Mouse (Mus musculus): ENCODE results near the gene Dtx2. TPM values are rescaled to one million over a fixed set of nuclear protein-coding genes. Genes with fewer than 3 reads are reported as not detected.
"Not testable (repeated sequence)": the region's sequence is repeated elsewhere in the genome, so short reads cannot be mapped to it uniquely, and the experiment has no call there.

Gene Dtx2
- polyA plus RNA-seq, 1 experiment from 2014 or later: 6.9 TPM

DNA sequence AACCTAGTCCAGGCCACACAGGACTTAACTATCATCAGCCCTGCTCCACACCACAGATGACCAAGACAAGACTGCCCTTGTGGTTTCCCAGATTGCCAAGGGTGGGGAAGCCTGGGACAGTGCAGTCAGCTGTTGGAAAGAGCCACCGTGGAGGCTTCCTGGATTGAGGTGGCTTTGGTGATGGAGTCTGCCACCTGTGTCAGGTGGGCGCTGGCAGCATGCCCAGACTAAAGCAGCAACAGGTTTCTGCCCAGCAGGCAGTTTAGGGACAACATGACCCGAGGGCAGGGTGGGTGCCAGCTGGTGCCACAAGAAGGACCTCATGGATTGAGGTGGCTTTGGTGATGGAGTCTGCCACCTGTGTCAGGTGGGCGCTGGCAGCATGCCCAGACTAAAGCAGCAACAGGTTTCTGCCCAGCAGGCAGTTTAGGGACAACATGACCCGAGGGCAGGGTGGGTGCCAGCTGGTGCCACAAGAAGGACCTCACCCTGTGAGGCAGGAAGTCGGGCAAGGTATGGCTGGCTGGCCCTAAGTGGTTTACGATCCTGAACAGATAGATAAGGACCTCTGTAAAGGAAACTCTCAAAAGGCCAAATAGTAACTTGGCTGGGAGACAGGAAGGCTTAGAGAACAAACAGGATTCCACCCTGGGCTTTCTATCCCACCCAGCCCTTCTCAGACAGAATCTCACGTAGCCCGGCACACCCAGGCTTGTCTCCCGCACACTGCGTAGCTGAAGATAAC is 72.0 kb downstream of the Dtx2 start:
- ATAC-seq (ENCODE audit: insufficient read depth): not testable (repeated sequence)

DNA sequence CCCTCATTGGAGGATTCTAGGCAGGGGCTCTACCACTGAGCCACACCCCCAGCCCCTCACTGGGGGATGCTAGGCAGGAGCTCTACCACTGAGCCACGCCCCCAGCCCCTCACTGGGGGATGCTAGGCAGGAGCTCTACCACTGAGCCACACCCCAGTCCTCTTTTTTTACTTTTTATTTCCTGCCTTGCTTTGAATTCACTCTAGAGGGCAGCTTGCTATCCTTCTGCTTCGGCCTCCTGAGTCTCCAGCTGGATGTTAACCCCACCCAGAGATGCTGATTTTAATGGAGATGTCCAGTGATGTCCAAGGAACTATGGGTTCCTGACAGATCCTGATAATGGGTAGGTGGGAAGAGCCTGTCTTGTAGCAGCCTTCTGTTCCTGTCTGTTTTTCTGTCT is 74.8 kb downstream of the Dtx2 start:
- no peak overlapping the region for H3K4me3 ChIP-seq (replicated peaks)
- H3K4me2 ChIP-seq: no peak overlapping the region
- H3K9me3 ChIP-seq (replicated peaks): no peaks in the 10 kb centered on the region
- no peak overlapping the region for H3K9ac ChIP-seq
- H3K36me3 ChIP-seq (replicated peaks): no peaks in the 10 kb centered on the region
- 37% methylated on average over 2 of the region's 2 CpGs for WGBS (ENCODE audit: insufficient replicate concordance)
- no peaks in the 10 kb centered on the region for H3K4me1 ChIP-seq (replicated peaks)
- peaks cover 4% of the 10 kb centered on the region; the same call in 1 of the 2 replicates for H3K27me3 ChIP-seq
- no peak overlapping the region for H3K27ac ChIP-seq (replicated peaks)
- no peak for ATAC-seq (ENCODE audit: insufficient read depth)

More for the DNA sequence above, 72.0 kb downstream of the Dtx2 start:
- not testable (repeated sequence) for H3K27ac ChIP-seq (replicated peaks); H3K4me1 ChIP-seq (replicated peaks); H3K27me3 ChIP-seq; H3K9me3 ChIP-seq (replicated peaks); H3K9ac ChIP-seq; H3K4me3 ChIP-seq (replicated peaks); H3K36me3 ChIP-seq (replicated peaks); H3K4me2 ChIP-seq
- WGBS (ENCODE audit: insufficient replicate concordance): 35% methylated on average over 11 of the region's 11 CpGs

DNA sequence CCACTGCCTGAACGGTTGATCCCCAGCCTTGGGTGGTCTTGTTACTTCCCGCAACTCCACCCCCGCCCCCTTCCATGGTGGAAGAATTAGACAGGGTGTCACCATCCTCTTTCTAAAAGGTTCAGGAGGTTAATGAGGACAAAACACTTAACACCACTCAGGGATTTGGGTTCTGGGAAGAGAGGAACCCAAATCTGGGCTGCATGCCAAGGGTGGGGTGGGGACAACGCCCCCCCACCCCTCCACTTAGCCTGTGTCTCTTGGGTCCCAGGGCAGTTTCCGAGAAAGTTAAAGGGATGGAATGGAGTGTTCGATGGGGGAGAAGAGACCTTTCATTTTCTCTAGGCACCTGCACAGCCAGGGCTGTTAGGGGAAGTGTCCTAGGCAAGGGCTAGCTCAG is 78.5 kb downstream of the Dtx2 start:
- 61% methylated on average over 6 of the region's 6 CpGs for WGBS (ENCODE audit: insufficient replicate concordance)
- Histone ChIP-seq H3K4me1 (replicated peaks) (no peaks in the 10 kb centered on the region), H3K4me2 (no peak overlapping the region), H3K27me3 (peaks cover 10% of the 10 kb centered on the region), H3K27ac (replicated peaks) (no peak overlapping the region), H3K9me3 (replicated peaks) (no peaks in the 10 kb centered on the region), H3K9ac (no peak overlapping the region), H3K4me3 (replicated peaks) (no peak overlapping the region), H3K36me3 (replicated peaks) (no peaks in the 10 kb centered on the region)
- no peak for ATAC-seq (ENCODE audit: insufficient read depth)

DNA sequence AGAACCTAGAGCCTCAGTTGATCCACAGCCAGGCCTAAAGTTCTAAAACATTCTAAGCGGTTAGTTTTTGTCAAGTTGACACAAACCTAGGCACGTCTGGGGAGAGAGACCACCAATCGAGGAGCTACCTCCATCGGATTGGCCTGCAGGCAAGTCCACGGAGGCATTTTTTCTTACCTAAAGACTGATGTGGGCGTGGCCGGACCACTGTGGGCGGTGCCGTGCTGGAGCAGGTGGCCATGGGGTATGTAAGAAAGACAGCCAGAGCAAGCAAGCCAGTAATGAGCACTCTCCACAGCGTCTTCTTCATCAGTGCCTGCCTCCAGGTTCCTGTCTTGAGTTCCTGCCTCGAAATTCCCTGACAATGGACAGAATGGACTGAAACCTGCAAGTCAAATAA is 78.9 kb downstream of the Dtx2 start:
- H3K4me1 ChIP-seq (replicated peaks): no peaks in the 10 kb centered on the region
- ATAC-seq (ENCODE audit: insufficient read depth): no peak
- H3K36me3 ChIP-seq (replicated peaks): no peaks in the 10 kb centered on the region
- H3K9me3 ChIP-seq (replicated peaks): no peaks in the 10 kb centered on the region
- WGBS (ENCODE audit: insufficient replicate concordance): 51% methylated on average over 11 of the region's 11 CpGs
- H3K4me3 ChIP-seq (replicated peaks): no peak overlapping the region
- H3K4me2 ChIP-seq: no peak overlapping the region
- peaks cover 10% of the 10 kb centered on the region for H3K27me3 ChIP-seq
- H3K9ac ChIP-seq: no peak overlapping the region
- H3K27ac ChIP-seq (replicated peaks): no peak overlapping the region

DNA sequence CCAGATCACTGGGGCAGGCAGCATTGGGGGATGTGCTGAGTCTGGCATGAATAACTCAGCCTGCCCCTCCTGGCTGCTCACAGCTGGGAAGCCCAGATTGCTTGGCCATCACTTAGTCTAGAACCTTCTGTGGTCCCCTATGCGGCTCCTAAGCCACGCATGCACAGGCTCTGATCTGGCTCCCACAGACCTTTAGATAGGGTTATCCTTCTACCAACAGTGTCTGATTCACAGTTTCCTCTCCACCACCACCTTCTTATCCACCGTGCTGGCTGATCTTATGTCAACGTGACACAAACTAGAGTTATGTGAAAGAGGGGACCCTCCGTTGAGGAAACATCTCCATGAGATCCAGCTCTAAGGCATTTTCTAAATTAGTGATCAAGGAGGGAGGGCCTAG is 80.5 kb downstream of the Dtx2 start:
- H3K4me2 ChIP-seq: no peak overlapping the region
- no peak overlapping the region for H3K9ac ChIP-seq
- 41% methylated on average over 5 of the region's 5 CpGs for whole genome bisulfite sequencing (ENCODE audit: insufficient replicate concordance)
- no peaks in the 10 kb centered on the region for H3K9me3 ChIP-seq (replicated peaks)
- no peaks in the 10 kb centered on the region for H3K36me3 ChIP-seq (replicated peaks)
- peaks cover 10% of the 10 kb centered on the region for H3K27me3 ChIP-seq
- ATAC-seq (ENCODE audit: insufficient read depth): no peak
- no peak overlapping the region for H3K4me3 ChIP-seq (replicated peaks)
- no peak overlapping the region for H3K27ac ChIP-seq (replicated peaks)
- H3K4me1 ChIP-seq (replicated peaks): no peaks in the 10 kb centered on the region

DNA sequence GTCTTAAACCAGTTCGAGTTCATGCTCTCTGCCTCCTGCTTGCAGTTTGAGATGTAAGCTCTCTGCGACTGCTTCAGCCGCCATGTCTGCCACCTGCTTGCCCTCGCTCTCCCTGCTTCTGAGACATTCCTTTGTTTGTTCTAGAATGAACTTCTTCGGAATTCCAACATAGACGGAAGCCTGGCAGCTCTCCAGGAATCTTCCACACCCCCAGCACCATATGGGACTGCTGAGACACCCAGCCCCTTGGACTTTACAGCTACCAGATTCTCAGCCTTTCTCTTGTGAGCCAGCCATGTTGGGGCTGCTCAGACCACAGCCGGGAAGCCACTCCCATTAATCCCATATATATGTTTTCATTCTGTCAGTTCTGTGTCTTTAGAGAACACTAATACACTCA is 81.7 kb downstream of the Dtx2 start:
- H3K4me2 ChIP-seq: no peak overlapping the region
- H3K9me3 ChIP-seq (replicated peaks): no peaks in the 10 kb centered on the region
- no peak for ATAC-seq (ENCODE audit: insufficient read depth)
- H3K27ac ChIP-seq (replicated peaks): no peak overlapping the region
- no peak overlapping the region for H3K4me3 ChIP-seq (replicated peaks)
- H3K9ac ChIP-seq: no peak overlapping the region
- peaks cover 10% of the 10 kb centered on the region for H3K27me3 ChIP-seq
- 55% methylated on average over 7 of the region's 7 CpGs for WGBS (ENCODE audit: insufficient replicate concordance)
- H3K4me1 ChIP-seq (replicated peaks): no peaks in the 10 kb centered on the region
- no peaks in the 10 kb centered on the region for H3K36me3 ChIP-seq (replicated peaks)

DNA sequence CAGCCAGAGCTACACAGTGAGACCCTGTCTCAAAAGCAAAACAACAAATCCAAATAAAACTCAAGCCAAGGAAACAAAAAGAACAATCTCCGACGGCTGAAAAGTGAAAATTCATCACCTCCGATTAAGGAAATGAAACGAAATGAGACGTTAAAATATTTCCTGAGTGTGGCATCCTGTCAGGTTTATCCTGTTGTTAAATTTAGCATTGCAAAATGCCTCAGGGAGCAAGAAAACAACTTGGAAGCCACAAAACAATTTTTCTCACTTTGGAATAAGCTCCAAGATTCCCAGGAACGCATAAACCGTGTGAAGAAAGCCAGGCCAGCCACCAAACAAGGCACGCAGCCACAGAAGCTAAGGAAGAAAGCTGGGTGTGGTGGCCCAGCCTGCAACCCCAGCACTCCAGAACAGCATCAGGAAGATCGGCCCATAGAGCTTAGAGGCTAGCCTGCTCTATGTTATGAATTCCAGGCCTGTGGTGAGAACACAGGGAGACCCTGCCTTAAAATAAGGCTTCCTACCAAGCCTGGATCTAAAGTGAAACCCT is 82.5 kb downstream of the Dtx2 start:
- H3K9me3 ChIP-seq (replicated peaks): no peaks in the 10 kb centered on the region
- no peak overlapping the region for H3K4me2 ChIP-seq
- H3K27me3 ChIP-seq: peaks cover 10% of the 10 kb centered on the region
- H3K9ac ChIP-seq: no peak overlapping the region
- no peak overlapping the region for H3K4me3 ChIP-seq (replicated peaks)
- no peaks in the 10 kb centered on the region for H3K4me1 ChIP-seq (replicated peaks)
- ATAC-seq (ENCODE audit: insufficient read depth): no peak
- no peak overlapping the region for H3K27ac ChIP-seq (replicated peaks)
- no peaks in the 10 kb centered on the region for H3K36me3 ChIP-seq (replicated peaks)
- 50% methylated on average over 9 of the region's 9 CpGs for WGBS (ENCODE audit: insufficient replicate concordance)

DNA sequence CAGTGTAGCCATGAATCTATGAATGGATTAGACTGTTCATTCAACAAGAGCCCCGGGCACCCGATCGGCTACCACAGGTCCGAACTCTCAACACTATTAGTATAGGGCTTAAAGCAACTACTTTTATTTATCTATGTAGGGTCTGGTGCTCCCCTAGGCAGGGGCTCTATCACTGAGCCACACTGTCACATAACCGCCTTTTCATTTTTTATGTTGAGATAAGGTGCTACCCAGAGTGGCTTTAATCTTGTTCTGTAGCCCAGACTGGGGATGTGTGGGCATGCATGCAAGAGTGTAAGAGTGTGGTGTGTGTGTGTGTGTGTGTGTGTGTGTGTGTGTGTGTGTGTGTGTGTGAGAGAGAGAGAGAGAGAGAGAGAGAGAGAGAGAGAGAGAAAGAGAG is 83.5 kb downstream of the Dtx2 start:
- Histone ChIP-seq H3K4me3 (replicated peaks) (no peak overlapping the region), H3K36me3 (replicated peaks) (no peaks in the 10 kb centered on the region), H3K4me1 (replicated peaks) (peaks cover under 1% of the 10 kb centered on the region), H3K9me3 (replicated peaks) (no peaks in the 10 kb centered on the region), H3K9ac (no peak overlapping the region), H3K27me3 (peaks cover 17% of the 10 kb centered on the region), H3K4me2 (no peak overlapping the region), H3K27ac (replicated peaks) (no peak overlapping the region)
- ATAC-seq (ENCODE audit: insufficient read depth): no peak
- 69% methylated on average over 5 of the region's 5 CpGs for WGBS (ENCODE audit: insufficient replicate concordance)

DNA sequence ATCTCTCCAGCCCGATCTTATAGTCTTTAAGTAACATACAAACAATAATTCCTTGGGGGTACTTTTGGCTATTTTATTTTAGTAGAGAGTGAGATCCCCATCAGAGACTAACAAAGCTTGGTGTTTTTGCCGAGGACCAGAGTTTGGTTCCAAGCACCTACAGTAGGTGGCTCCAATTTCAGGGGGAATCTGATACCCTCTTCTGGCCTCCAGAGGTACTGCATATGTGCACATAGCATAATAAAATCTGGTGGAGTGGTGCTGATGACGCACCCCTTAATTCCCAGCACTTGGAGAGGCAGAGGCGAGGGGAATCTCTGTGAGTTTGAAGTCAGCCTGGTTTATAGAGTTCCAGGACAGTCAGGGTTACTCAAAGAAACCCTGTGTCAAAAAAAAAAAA is 87.7 kb downstream of the Dtx2 start:
- WGBS (ENCODE audit: insufficient replicate concordance): 52% methylated on average over 4 of the region's 4 CpGs
- peaks cover 34% of the 10 kb centered on the region for H3K27me3 ChIP-seq
- peaks cover 22% of the 10 kb centered on the region for H3K4me1 ChIP-seq (replicated peaks)
- H3K9me3 ChIP-seq (replicated peaks): no peaks in the 10 kb centered on the region
- no peak overlapping the region for H3K9ac ChIP-seq
- H3K4me3 ChIP-seq (replicated peaks): no peak overlapping the region
- H3K4me2 ChIP-seq: no peak overlapping the region
- H3K36me3 ChIP-seq (replicated peaks): no peaks in the 10 kb centered on the region
- ATAC-seq (ENCODE audit: insufficient read depth): no peak
- H3K27ac ChIP-seq (replicated peaks): no peak overlapping the region

Other genes with a start within 250 kb of the Dtx2 start
- not detected in 2 replicates for gene Styxl1, start 216.4 kb upstream of the Dtx2 start, polyA plus RNA-seq (2015; fragmentation: Nextera tagmentation; extraction: Ambion mirVana)
- 302 and 306 TPM in 2 replicates for gene Mdh2, start 216.3 kb upstream of the Dtx2 start, polyA plus RNA-seq (2015; fragmentation: Nextera tagmentation; extraction: Ambion mirVana)
- gene Srrm3, start 187.9 kb upstream of the Dtx2 start, polyA plus RNA-seq (2015; fragmentation: Nextera tagmentation; extraction: Ambion mirVana): 0.02 TPM in 1 of 2 replicates, not detected in the other
- gene Hspb1, start 106.9 kb upstream of the Dtx2 start, polyA plus RNA-seq (2015; fragmentation: Nextera tagmentation; extraction: Ambion mirVana): 12.6 and 16.1 TPM in 2 replicates
- 60.9 and 65.4 TPM in 2 replicates for gene Ywhag, start 60.2 kb upstream of the Dtx2 start, polyA plus RNA-seq (2015; fragmentation: Nextera tagmentation; extraction: Ambion mirVana)
- gene Ssc4d, start 20.3 kb upstream of the Dtx2 start, polyA plus RNA-seq (2015; fragmentation: Nextera tagmentation; extraction: Ambion mirVana): 1.6 and 1.8 TPM in 2 replicates
- not detected in 2 replicates for gene Zp3, start 14.7 kb upstream of the Dtx2 start, polyA plus RNA-seq (2015; fragmentation: Nextera tagmentation; extraction: Ambion mirVana)
- 3.3 and 3.8 TPM in 2 replicates for gene Upk3b, start 43.7 kb downstream of the Dtx2 start, polyA plus RNA-seq (2015; fragmentation: Nextera tagmentation; extraction: Ambion mirVana)
- 0.08 TPM in 1 of 2 replicates, not detected in the other for gene Upk3bl, start 59.7 kb downstream of the Dtx2 start, polyA plus RNA-seq (2015; fragmentation: Nextera tagmentation; extraction: Ambion mirVana)
- 2.1 and 2.2 TPM in 2 replicates for gene Rasa4, start 89.1 kb downstream of the Dtx2 start, polyA plus RNA-seq (2015; fragmentation: Nextera tagmentation; extraction: Ambion mirVana)
- gene Polr2j, start 121.8 kb downstream of the Dtx2 start, polyA plus RNA-seq (2015; fragmentation: Nextera tagmentation; extraction: Ambion mirVana): 111 and 129 TPM in 2 replicates
- 34.1 and 37.2 TPM in 2 replicates for gene Lrwd1, start 141.3 kb downstream of the Dtx2 start, polyA plus RNA-seq (2015; fragmentation: Nextera tagmentation; extraction: Ambion mirVana)
- gene Alkbh4, start 141.3 kb downstream of the Dtx2 start, polyA plus RNA-seq (2015; fragmentation: Nextera tagmentation; extraction: Ambion mirVana): 12.0 and 15.1 TPM in 2 replicates
- gene Orai2, start 175.9 kb downstream of the Dtx2 start, polyA plus RNA-seq (2015; fragmentation: Nextera tagmentation; extraction: Ambion mirVana): 3.4 and 4.4 TPM in 2 replicates
- gene Prkrip1, start 204.2 kb downstream of the Dtx2 start, polyA plus RNA-seq (2015; fragmentation: Nextera tagmentation; extraction: Ambion mirVana): 16.5 and 22.5 TPM in 2 replicates